Mouse (Mus musculus) G1E (cell line): ENCODE results near the gene Grin2d.
"Not testable (repeated sequence)": the region's sequence is repeated elsewhere in the genome, so short reads cannot be mapped to it uniquely, and the experiment has no call there.

Experiments used
- CTCF ChIP-seq: IDR thresholded peaks from 2 replicates; pipeline ENCODE4 v1.5.1; 2012; ENCODE audit warnings: low read depth, low read length, inconsistent platforms, mixed read lengths
- GATA1 ChIP-seq: IDR thresholded peaks from 2 replicates; pipeline ENCODE4 v1.6.1; 2012; ENCODE audit warnings: borderline replicate concordance, low read length, inconsistent platforms, mixed read lengths
- GATA2 ChIP-seq: IDR thresholded peaks from 2 replicates; pipeline ENCODE4 v1.6.1; 2012; ENCODE audit warnings: low read depth, low read length, inconsistent platforms, borderline replicate concordance

DNA sequence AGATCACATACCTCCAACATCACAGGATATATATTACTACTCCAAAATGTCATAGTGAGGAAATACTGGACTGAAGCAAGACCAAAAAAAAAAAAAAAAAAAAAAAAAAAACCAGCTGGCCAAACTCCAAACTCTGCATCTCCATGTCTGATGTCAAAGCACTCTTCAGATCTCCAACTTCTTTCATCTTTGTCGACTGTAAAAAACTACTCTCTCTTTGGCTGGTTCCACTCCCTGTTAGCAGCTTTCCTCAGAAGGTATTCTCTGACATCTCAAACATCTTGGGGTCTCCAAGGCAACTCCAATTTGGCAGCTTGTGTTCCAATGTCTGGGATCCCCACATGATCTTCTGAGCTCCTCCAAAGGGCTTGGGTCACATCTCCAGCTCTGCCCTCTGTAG, at the start of gene Grin2d:
- not testable (repeated sequence) for TF ChIP-seq GATA2, CTCF, GATA1
